Mouse (Mus musculus) midbrain, embryonic 11.5 days (tissue): ENCODE measurements around the gene Psmd13. TPM values are rescaled to one million over a fixed set of nuclear protein-coding genes. Genes with fewer than 3 reads are reported as not detected.

Source experiments
- ATAC-seq: fragments of 200-750 bp; cut with Nextera tagmentation; 2 replicates; pipeline ENCODE4 v1.8.0; 2017; ENCODE audit warnings: moderate TSS enrichment, moderate library complexity; ENCODE audit not compliant: low FRiP score
- DNase-seq: peaks from one replicate; pipeline ENCODE4 v3.0.0; 2015; ENCODE audit warnings: low spot score; ENCODE audit errors: missing footprints
- H3K27ac ChIP-seq: fragments of 300-500 bp; sonication (generic); 2 replicates; pipeline ENCODE4 v1.5.1; 2014; ENCODE audit warnings: low read depth, low read length
- H3K27me3 ChIP-seq: fragments of 300-500 bp; sonication (generic); 2 replicates; pipeline ENCODE4 v1.6.1; 2014; ENCODE audit warnings: mild to moderate bottlenecking, low read length, moderate library complexity, mixed read lengths; ENCODE audit not compliant: control insufficient read depth, insufficient read depth
- H3K36me3 ChIP-seq: fragments of 300-500 bp; sonication (generic); 2 replicates; pipeline ENCODE4 v1.6.1; 2014; ENCODE audit warnings: mild to moderate bottlenecking, low read length, moderate library complexity, mixed read lengths; ENCODE audit not compliant: control insufficient read depth, insufficient read depth
- H3K4me1 ChIP-seq: fragments of 300-500 bp; sonication (generic); 2 replicates; pipeline ENCODE4 v1.6.1; 2014; ENCODE audit warnings: low read length; ENCODE audit not compliant: control insufficient read depth, insufficient read depth
- H3K4me2 ChIP-seq: fragments of 300-500 bp; sonication (generic); 2 replicates; pipeline ENCODE4 v1.6.1; 2014; ENCODE audit warnings: mild to moderate bottlenecking, moderate library complexity
- H3K4me3 ChIP-seq: fragments of 300-500 bp; sonication (generic); 2 replicates; pipeline ENCODE4 v1.5.1; 2014; ENCODE audit warnings: low read depth, low read length
- H3K9ac ChIP-seq: fragments of 300-500 bp; sonication (generic); 2 replicates; pipeline ENCODE4 v1.6.1; 2014; ENCODE audit warnings: low read length
- H3K9me3 ChIP-seq: fragments of 300-500 bp; sonication (generic); 2 replicates; pipeline ENCODE4 v1.6.1; 2016; ENCODE audit warnings: low read length; ENCODE audit not compliant: control insufficient read depth
- WGBS: fragments of 180-500 bp; shearing (Covaris S2); extraction: QIAGEN DNeasy Blood & Tissue Kit; methylation state at CpG from one replicate; pipeline ENCODE4 v1.1.7; 2014; 5-methylcytosine and 5-hydroxymethylcytosine counted together
- polyA plus RNA-seq: library from polyadenylated mRNA; unstranded; fragments of >200 nt; fragmentation: Nextera tagmentation; extraction: Ambion mirVana; gene quantifications from 2 replicates; pipeline ENCODE4 v1.2.1, GENCODE M21; 2014

The Psmd13 gene
- polyA plus RNA-seq, 1 experiment from 2014 or later: 173 TPM

DNA sequence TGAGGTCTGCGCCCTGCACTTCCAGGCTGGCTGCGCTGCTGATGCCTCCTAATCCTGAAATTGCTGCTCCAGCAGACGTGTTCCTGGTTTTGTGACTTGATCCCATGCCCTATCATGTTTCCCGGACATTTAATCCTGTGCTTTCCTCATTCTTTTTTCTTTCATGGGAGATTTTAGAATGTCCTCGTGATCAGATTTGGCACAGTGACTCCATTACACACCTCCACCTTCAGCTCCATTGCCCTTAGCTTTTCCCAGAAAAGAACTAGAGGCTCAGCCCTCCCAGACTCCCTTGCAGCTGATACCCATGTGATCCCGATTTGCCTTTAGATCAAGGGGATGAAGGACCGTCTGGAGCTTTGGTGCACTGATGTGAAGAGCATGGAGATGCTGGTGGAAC, 16.1 kb downstream of the Psmd13 start:
- H3K4me1 ChIP-seq: no peaks in the 10 kb centered on the region
- H3K4me2 ChIP-seq: no peak overlapping the region
- ATAC-seq (no peak), DNase-seq (no peak)
- H3K4me3 ChIP-seq: no peak overlapping the region
- H3K27me3 ChIP-seq: no peaks in the 10 kb centered on the region
- WGBS: 92% methylated on average over 7 of the region's 7 CpGs
- no peaks in the 10 kb centered on the region for H3K9me3 ChIP-seq
- H3K9ac ChIP-seq: no peak overlapping the region
- H3K27ac ChIP-seq: no peak overlapping the region
- peaks cover 12% of the 10 kb centered on the region; the same call in 1 of the 2 replicates for H3K36me3 ChIP-seq

DNA sequence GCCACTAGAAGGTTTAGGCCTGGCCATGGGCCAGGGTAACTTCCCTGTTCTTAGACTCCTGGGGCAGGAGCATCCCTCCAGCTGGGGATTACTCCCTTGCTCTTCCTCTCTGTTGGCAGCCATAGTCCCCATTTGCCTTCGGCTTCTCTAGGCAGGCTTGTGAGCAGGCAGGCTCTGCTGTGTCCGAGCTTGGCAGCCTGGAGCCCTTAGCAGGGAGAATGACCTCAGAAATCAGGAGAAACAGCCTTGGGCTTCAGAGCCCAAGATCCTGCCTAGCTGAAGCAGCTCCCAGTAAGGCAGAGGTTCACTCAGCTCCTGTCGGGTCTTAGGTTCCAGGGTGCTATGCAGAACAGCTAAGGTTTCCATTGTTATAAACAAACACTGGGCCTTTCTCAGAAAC, 17.4 kb downstream of the Psmd13 start:
- ATAC-seq (no peak), DNase-seq (no peak)
- 87% methylated on average over 3 of the region's 3 CpGs for WGBS
- no peak overlapping the region for H3K4me3 ChIP-seq
- no peak overlapping the region for H3K4me2 ChIP-seq
- no peaks in the 10 kb centered on the region for H3K9me3 ChIP-seq
- H3K27ac ChIP-seq: no peak overlapping the region
- H3K4me1 ChIP-seq: no peaks in the 10 kb centered on the region
- H3K9ac ChIP-seq: no peak overlapping the region
- H3K27me3 ChIP-seq: no peaks in the 10 kb centered on the region
- H3K36me3 ChIP-seq: peaks cover 8% of the 10 kb centered on the region; the same call in 1 of the 2 replicates

DNA sequence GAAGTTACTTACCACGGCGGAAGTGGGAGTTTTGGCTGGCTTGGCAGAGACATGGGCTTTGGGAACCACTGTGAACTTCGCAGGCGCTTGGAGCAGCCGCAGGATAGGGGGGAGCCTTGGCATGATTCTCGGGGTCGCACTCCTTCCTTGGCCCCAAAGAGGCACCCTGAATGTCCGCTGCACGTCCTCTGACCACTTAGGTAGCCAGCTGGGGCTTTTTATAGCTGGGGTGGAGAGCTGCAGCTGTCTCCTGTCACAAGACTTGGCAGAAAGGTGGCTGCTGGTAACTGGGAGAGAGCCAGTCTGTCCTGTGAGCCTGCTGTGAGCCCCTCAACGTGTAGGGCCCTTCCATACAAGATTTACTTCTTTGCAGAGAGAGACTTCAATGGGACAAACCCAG, 18.5 kb downstream of the Psmd13 start, which contains the start of gene Cox8b:
Gene Cox8b (minus strand): TSS at position 227 of the 400 bp plus-strand sequence.
- ATAC-seq (no peak), DNase-seq (no peak)
- H3K36me3 ChIP-seq: peaks cover 8% of the 10 kb centered on the region; the same call in 1 of the 2 replicates
- no peaks in the 10 kb centered on the region for H3K9me3 ChIP-seq
- no peak within 1 kb of the TSS for H3K9ac ChIP-seq
- WGBS: 84% methylated on average over 10 of the region's 10 CpGs
- no peak within 1 kb of the TSS for H3K27ac ChIP-seq
- H3K4me3 ChIP-seq: no peak within 1 kb of the TSS
- no peaks in the 10 kb centered on the region for H3K4me1 ChIP-seq
- no peaks in the 10 kb centered on the region for H3K27me3 ChIP-seq
- H3K4me2 ChIP-seq: no peak within 1 kb of the TSS

DNA sequence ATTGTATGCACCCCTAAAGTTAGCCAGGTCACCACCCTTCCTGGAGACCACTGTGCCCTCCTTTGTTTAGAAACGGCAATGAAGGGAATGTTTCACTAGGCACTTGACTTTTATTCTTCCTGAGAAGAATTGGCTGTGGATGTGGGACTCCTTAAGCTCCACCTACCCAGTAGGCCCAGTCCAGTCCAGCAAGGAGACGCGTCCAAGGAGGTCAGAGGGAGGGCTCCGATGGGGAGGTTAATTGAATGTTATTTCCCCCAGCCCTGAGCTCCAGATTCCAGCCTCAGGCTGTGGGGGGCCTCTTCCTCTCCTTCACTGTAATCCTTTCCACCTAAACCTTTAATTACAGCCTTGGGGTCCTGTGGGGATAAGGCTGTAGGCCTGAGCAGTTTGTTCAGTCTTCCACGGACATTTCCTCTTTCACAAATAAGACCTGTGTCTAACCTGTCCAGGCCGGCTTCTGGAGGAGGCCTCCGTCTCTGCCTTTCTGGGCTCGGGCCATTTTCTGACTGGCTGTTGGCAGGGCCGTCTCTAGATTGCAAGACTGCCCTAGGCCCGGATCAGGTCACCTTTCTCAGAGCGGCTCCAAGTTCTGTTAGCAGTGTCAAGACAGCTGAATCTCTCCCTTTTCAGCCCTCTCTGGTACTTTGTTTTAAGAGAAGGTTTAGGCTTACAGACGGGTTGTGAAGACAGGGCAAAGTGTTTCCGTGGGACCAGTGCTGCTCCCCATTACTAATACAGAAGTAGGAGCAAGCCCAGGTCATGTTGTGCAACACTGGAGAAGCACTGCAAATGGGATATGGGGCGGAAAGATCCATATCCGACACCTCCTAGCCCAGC, 20.5 kb downstream of the Psmd13 start:
- H3K4me1 ChIP-seq: no peaks in the 10 kb centered on the region
- no peak overlapping the region for H3K4me2 ChIP-seq
- H3K9ac ChIP-seq: no peak overlapping the region
- no peak overlapping the region for H3K27ac ChIP-seq
- H3K27me3 ChIP-seq: no peaks in the 10 kb centered on the region
- H3K9me3 ChIP-seq: no peaks in the 10 kb centered on the region
- no peak overlapping the region for H3K4me3 ChIP-seq
- WGBS: 80% methylated on average over 15 of the region's 15 CpGs
- DNase-seq (no peak), ATAC-seq (no peak)
- peaks cover 6% of the 10 kb centered on the region; the same call in 1 of the 2 replicates for H3K36me3 ChIP-seq

DNA sequence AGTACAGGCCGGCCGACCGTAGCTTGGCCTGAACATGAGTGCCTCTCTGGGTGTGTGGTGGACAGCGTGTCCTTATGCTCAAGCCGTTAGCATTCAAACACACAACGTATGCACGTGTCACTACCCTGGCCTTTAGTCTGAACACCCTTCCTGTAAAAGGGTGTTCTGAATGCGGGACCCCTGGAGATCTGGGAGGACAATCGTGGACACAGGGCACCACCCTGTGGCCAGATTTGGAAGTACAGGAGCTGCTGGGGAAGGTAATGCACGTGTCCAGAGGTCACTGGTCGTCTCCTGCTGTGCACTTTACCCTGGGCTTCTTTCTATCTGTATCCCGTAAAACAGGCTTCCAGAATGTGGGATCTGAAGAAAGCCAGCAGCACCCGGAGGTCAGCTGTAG, 21.4 kb downstream of the Psmd13 start:
- peak; percentile 98 for DNase-seq
- no peak overlapping the region for H3K4me3 ChIP-seq
- peak; percentile 62 for ATAC-seq
- H3K9me3 ChIP-seq: no peaks in the 10 kb centered on the region
- H3K27ac ChIP-seq: no peak overlapping the region
- H3K27me3 ChIP-seq: no peaks in the 10 kb centered on the region
- H3K4me2 ChIP-seq: no peak overlapping the region
- H3K9ac ChIP-seq: no peak overlapping the region
- 25% methylated on average over 13 of the region's 13 CpGs for WGBS
- no peaks in the 10 kb centered on the region for H3K4me1 ChIP-seq
- H3K36me3 ChIP-seq: peaks cover 3% of the 10 kb centered on the region; the same call in 1 of the 2 replicates

DNA sequence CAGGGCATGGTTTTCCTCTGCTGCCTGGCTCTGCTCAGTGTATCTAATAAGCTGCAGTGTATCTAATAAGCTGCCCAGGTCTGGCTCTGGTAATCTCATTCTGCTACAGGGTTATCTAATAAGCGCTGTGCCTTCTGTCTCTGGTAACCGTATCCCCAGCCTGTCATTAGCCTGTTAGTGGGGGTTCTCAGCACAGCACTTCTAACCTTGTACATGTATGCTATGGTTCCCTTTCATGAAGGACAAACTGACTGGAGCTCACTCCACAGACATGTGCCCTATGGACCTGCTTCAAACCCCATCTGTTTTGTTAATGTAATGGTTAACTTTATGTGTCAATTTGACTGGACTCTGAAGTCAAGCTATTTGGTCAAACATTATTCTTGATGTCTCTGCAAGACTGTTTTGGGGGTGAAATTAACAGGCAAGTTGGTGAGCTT, 23.9 kb downstream of the Psmd13 start:
- Histone ChIP-seq H3K9ac (no peak overlapping the region), H3K4me1 (0 out of 2 replicates have a peak, but pooled peaks cover 2% of the 10 kb centered on the region), H3K9me3 (no peaks in the 10 kb centered on the region), H3K36me3 (no peaks in the 10 kb centered on the region), H3K27ac (no peak overlapping the region), H3K27me3 (no peaks in the 10 kb centered on the region), H3K4me2 (no peak overlapping the region), H3K4me3 (no peak overlapping the region)
- no peak for ATAC-seq
- WGBS: 84% methylated on average over 2 of the region's 2 CpGs
- DNase-seq: no peak

DNA sequence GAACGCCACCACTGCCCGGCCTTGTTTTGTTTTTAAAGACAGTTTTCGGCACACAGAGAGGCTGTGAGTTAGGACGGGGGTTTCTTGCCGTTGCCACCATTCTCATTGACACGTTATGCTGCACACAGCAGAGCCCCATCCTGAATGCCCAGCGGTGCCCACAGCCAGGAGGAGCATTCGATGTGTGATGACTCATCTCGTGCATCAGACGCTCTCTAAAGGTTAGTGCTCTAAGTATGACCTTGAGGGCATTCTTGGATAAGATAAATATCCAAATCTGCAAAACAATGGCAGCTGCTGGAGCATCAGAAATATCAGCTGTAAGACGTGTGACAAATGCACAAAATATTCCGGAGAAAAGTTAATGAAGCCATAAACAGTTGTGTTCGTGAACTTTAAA, 25.4 kb downstream of the Psmd13 start:
- H3K9me3 ChIP-seq: no peaks in the 10 kb centered on the region
- H3K27ac ChIP-seq: no peak overlapping the region
- 0 out of 2 replicates have a peak, but pooled peaks cover 2% of the 10 kb centered on the region for H3K4me1 ChIP-seq
- DNase-seq (no peak), ATAC-seq (no peak)
- H3K27me3 ChIP-seq: no peaks in the 10 kb centered on the region
- no peak overlapping the region for H3K4me2 ChIP-seq
- no peak overlapping the region for H3K9ac ChIP-seq
- no peak overlapping the region for H3K4me3 ChIP-seq
- WGBS: 82% methylated on average over 13 of the region's 13 CpGs
- no peaks in the 10 kb centered on the region for H3K36me3 ChIP-seq

DNA sequence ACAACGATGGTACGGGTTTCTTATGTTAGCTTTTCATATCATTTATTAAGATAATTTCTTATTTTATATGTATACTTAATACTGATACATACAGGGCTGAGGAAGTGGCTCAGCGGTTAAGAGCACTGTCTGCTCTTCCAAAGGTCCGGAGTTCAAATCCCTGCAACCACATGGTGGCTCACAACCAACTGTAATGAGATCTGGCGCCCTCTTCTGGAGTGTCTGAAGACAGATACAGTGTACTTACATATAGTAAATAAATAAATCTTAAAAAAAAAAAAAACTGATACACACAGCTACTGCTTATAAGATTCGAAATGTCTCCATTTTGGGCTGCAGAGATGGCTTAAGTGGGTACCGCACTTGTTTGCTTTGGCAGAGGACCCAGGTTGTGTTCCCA, 25.9 kb downstream of the Psmd13 start:
- H3K4me2 ChIP-seq: no peak overlapping the region
- H3K4me1 ChIP-seq: 0 out of 2 replicates have a peak, but pooled peaks cover 2% of the 10 kb centered on the region
- no peak overlapping the region for H3K27ac ChIP-seq
- no peak overlapping the region for H3K4me3 ChIP-seq
- no peak overlapping the region for H3K9ac ChIP-seq
- H3K36me3 ChIP-seq: no peaks in the 10 kb centered on the region
- WGBS: 85% methylated on average over 7 of the region's 7 CpGs
- H3K27me3 ChIP-seq: no peaks in the 10 kb centered on the region
- DNase-seq (no peak), ATAC-seq (no peak)
- H3K9me3 ChIP-seq: no peaks in the 10 kb centered on the region

DNA sequence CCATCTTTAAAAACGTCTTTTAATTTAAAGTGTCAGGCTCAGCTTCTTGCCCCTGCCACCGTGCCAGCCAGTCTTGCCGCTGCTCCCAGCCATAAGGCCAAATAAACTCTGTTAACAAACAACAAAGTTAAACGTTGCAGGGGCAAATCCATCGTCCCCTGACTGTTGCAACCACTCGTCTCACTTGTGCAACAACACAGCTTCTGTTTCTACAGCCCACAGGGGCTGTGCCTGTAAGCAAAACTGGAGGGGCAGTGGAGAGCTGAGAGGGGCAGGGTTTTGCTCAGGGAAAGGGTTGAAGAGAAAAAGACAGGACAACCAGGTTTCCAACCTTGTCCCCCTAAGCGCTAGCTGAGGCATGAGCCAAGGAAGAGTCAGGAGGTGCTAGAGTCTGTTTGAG, 26.4 kb downstream of the Psmd13 start:
- H3K4me2 ChIP-seq: no peak overlapping the region
- no peak overlapping the region for H3K4me3 ChIP-seq
- ATAC-seq: no peak
- no peak for DNase-seq
- H3K9me3 ChIP-seq: no peaks in the 10 kb centered on the region
- no peak overlapping the region for H3K27ac ChIP-seq
- no peaks in the 10 kb centered on the region for H3K36me3 ChIP-seq
- no peaks in the 10 kb centered on the region for H3K27me3 ChIP-seq
- H3K9ac ChIP-seq: no peak overlapping the region
- 52% methylated on average over 7 of the region's 7 CpGs for WGBS
- 0 out of 2 replicates have a peak, but pooled peaks cover 2% of the 10 kb centered on the region for H3K4me1 ChIP-seq
